Comparison of ENCODE assay signal across 16 mouse cellular contexts in the genomic region with DNA sequence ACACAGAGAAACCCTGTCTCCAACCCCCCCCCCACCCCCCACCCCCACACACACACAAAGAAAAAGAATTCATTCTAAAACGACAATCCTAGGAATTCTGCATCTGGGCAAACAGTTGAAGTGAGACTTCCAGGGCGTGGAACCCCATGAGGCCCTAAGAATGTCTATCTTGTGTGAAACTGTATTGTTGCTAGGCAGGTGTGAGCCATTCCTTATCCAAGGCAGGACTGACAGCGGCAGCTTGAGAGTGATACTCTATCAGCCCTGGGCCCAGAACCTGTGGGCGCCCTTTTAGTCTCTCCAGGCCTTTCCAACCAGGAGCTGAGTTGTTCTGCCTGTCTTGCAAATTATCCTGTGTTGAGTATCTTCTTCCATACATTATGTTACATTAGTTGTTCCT.
"Had no signal": no experiment of that assay in that cellular context is flagged by ENCODE, and none has a peak within 500 bp of the region (broad histone marks: within the 10 kb centered on the region; RNA-seq: fewer than 3 reads in every experiment).

No protein-coding gene starts in this region.

- ATAC-seq: lung, postnatal 0 days had no signal

- DNase-seq: kidney, adult 2 months; kidney, postnatal 14 days; lung, adult 2 months; lung, postnatal 36 days; midbrain, embryonic 14.5 days; retina, postnatal 1 day; right cerebral cortex, postnatal 14 days; thymus, adult 2 months; thymus, postnatal 4 days had no signal

- H3K9ac ChIP-seq: kidney, embryonic 15.5 days; liver, embryonic 15.5 days; neural tube, embryonic 12.5 days had no signal

- H3K9me3 ChIP-seq: kidney, embryonic 15.5 days; liver, embryonic 15.5 days had no signal

- H3K36me3 ChIP-seq: kidney, embryonic 15.5 days; liver, embryonic 15.5 days; midbrain, embryonic 10.5 days; neural tube, embryonic 12.5 days had no signal

- H3K27me3 ChIP-seq: kidney, embryonic 15.5 days; liver, embryonic 15.5 days; neural tube, embryonic 12.5 days had no signal

- H3K27ac ChIP-seq: kidney, embryonic 15.5 days; left cerebral cortex, adult 2 months; liver, embryonic 15.5 days; midbrain, embryonic 10.5 days; neural tube, embryonic 12.5 days had no signal

- H3K4me2 ChIP-seq: kidney, embryonic 15.5 days; liver, embryonic 11.5 days; liver, embryonic 15.5 days; neural tube, embryonic 12.5 days had no signal

- H3K4me3 ChIP-seq: kidney, embryonic 15.5 days; left cerebral cortex, adult 2 months; liver, embryonic 15.5 days; midbrain, embryonic 10.5 days; neural tube, embryonic 12.5 days had no signal

- H3K4me1 ChIP-seq: kidney, embryonic 15.5 days; liver, embryonic 15.5 days; midbrain, embryonic 10.5 days; neural tube, embryonic 12.5 days had no signal
